Mouse (Mus musculus): ENCODE data around the gene Tlcd1. TPM values are rescaled to one million over a fixed set of nuclear protein-coding genes. Genes with fewer than 3 reads are reported as not detected.

Gene Tlcd1
- polyA plus RNA-seq, 1 experiment: 35.9 TPM

- Histone ChIP-seq H3K27me3 (replicated peaks) (no peaks in the 10 kb centered on the region), H3K36me3 (replicated peaks; ENCODE audit: low read length) (peaks cover 100% of the 10 kb centered on the region), H3K9me3 (no peaks in the 10 kb centered on the region), H3K4me3 (replicated peaks) (peak overlapping the region; percentile 11), H3K4me1 (peaks cover 18% of the 10 kb centered on the region)
- TF ChIP-seq FLI1 (IDR thresholded peaks at IDR 0.05; ENCODE audit: low read length) (no peak), GATA1 (IDR thresholded peaks at IDR 0.05; ENCODE audit: borderline replicate concordance, low read length) (no peak)
These were observed 36.7 kb downstream of the Tlcd1 start for GRCm38 (mm10) chr11:78213086-78213817.

GRCm38 (mm10) chr11:78215709-78216317 is 39.3 kb downstream of the Tlcd1 start:
- peaks cover 16% of the 10 kb centered on the region for H3K4me1 ChIP-seq
- peaks cover 100% of the 10 kb centered on the region for H3K36me3 ChIP-seq (replicated peaks; ENCODE audit: low read length)
- TF ChIP-seq FLI1 (IDR thresholded peaks at IDR 0.05; ENCODE audit: low read length) (no peak), GATA1 (IDR thresholded peaks at IDR 0.05; ENCODE audit: borderline replicate concordance, low read length) (no peak)
- no peak overlapping the region for H3K4me3 ChIP-seq (replicated peaks)
- H3K27me3 ChIP-seq (replicated peaks): no peaks in the 10 kb centered on the region
- H3K9me3 ChIP-seq: no peaks in the 10 kb centered on the region

GRCm38 (mm10) chr11:78223586-78223985 is 47.1 kb downstream of the Tlcd1 start:
- Histone ChIP-seq H3K9me3 (no peaks in the 10 kb centered on the region), H3K36me3 (replicated peaks; ENCODE audit: low read length) (peaks cover 99% of the 10 kb centered on the region), H3K27me3 (replicated peaks) (no peaks in the 10 kb centered on the region), H3K4me3 (replicated peaks) (no peak overlapping the region), H3K4me1 (no peaks in the 10 kb centered on the region)
- no peak for TF ChIP-seq FLI1 (IDR thresholded peaks at IDR 0.05; ENCODE audit: low read length)
- TF ChIP-seq GATA1 (IDR thresholded peaks at IDR 0.05; ENCODE audit: borderline replicate concordance, low read length): no peak

Other genes with a start within 250 kb of the Tlcd1 start
- gene Sez6, start 245.9 kb upstream of the Tlcd1 start, polyA plus RNA-seq (2012; ENCODE audit: insufficient read depth, low replicate concordance): not detected in 2 replicates
- 75.4 and 178 TPM in 2 replicates for gene Phf12, start 194.0 kb upstream of the Tlcd1 start, polyA plus RNA-seq (2012; ENCODE audit: insufficient read depth, low replicate concordance)
- 5.9 and 7.0 TPM in 2 replicates for gene Dhrs13, start 144.4 kb upstream of the Tlcd1 start, polyA plus RNA-seq (2012; ENCODE audit: insufficient read depth, low replicate concordance)
- 2.2 and 9.5 TPM in 2 replicates for gene Flot2, start 138.8 kb upstream of the Tlcd1 start, polyA plus RNA-seq (2012; ENCODE audit: insufficient read depth, low replicate concordance)
- 1.6 TPM in 1 of 2 replicates, not detected in the other for gene Eral1, start 96.3 kb upstream of the Tlcd1 start, polyA plus RNA-seq (2012; ENCODE audit: insufficient read depth, low replicate concordance)
- 32.0 and 49.0 TPM in 2 replicates for gene Fam222b, start 82.1 kb upstream of the Tlcd1 start, polyA plus RNA-seq (2012; ENCODE audit: insufficient read depth, low replicate concordance)
- gene Traf4, start 11.1 kb upstream of the Tlcd1 start, polyA plus RNA-seq (2012; ENCODE audit: insufficient read depth, low replicate concordance): 4.8 and 6.3 TPM in 2 replicates
- 1.3 and 2.2 TPM in 2 replicates for gene Nek8, start within 50 bp of the Tlcd1 start, polyA plus RNA-seq (2012; ENCODE audit: insufficient read depth, low replicate concordance)
- 151 and 1,521 TPM in 2 replicates for gene Rpl23a, start 6.9 kb downstream of the Tlcd1 start, polyA plus RNA-seq (2012; ENCODE audit: insufficient read depth, low replicate concordance)
- gene Rab34, start 11.7 kb downstream of the Tlcd1 start, polyA plus RNA-seq (2012; ENCODE audit: insufficient read depth, low replicate concordance): 4.5 TPM in 1 of 2 replicates, not detected in the other
- 0.22 TPM in 1 of 2 replicates, not detected in the other for gene Proca1, start 16.7 kb downstream of the Tlcd1 start, polyA plus RNA-seq (2012; ENCODE audit: insufficient read depth, low replicate concordance)
- gene Sdf2, start 69.0 kb downstream of the Tlcd1 start, polyA plus RNA-seq (2012; ENCODE audit: insufficient read depth, low replicate concordance): 13.1 and 13.3 TPM in 2 replicates
- 95.6 and 155 TPM in 2 replicates for gene Supt6, start 69.3 kb downstream of the Tlcd1 start, polyA plus RNA-seq (2012; ENCODE audit: insufficient read depth, low replicate concordance)
- 17.1 and 39.7 TPM in 2 replicates for gene 2610507B11Rik, start 85.0 kb downstream of the Tlcd1 start, polyA plus RNA-seq (2012; ENCODE audit: insufficient read depth, low replicate concordance)
- not detected in 2 replicates for gene BC030499, start 114.1 kb downstream of the Tlcd1 start, polyA plus RNA-seq (2012; ENCODE audit: insufficient read depth, low replicate concordance)
- 16.9 and 30.9 TPM in 2 replicates for gene Spag5, start 124.8 kb downstream of the Tlcd1 start, polyA plus RNA-seq (2012; ENCODE audit: insufficient read depth, low replicate concordance)
- 25.1 and 40.6 TPM in 2 replicates for gene Aldoc, start 146.3 kb downstream of the Tlcd1 start, polyA plus RNA-seq (2012; ENCODE audit: insufficient read depth, low replicate concordance)
- gene Pigs, start 151.7 kb downstream of the Tlcd1 start, polyA plus RNA-seq (2012; ENCODE audit: insufficient read depth, low replicate concordance): 53.1 and 73.7 TPM in 2 replicates
- gene Unc119, start 166.8 kb downstream of the Tlcd1 start, polyA plus RNA-seq (2012; ENCODE audit: insufficient read depth, low replicate concordance): 319 and 574 TPM in 2 replicates
- not detected in 2 replicates for gene Foxn1, start 209.8 kb downstream of the Tlcd1 start, polyA plus RNA-seq (2012; ENCODE audit: insufficient read depth, low replicate concordance)
- gene Slc13a2, start 245.5 kb downstream of the Tlcd1 start, polyA plus RNA-seq (2012; ENCODE audit: insufficient read depth, low replicate concordance): 0.07 TPM in 1 of 2 replicates, not detected in the other